ENCODE assay signal across 7 mouse cellular contexts in genomic region chr4:119359196-119359971, GRCm38 (mm10). TPM values are rescaled to one million over a fixed set of nuclear protein-coding genes. Genes with fewer than 3 reads are reported as not detected.
A peak's percentile ranks its signal among the peaks of the same experiment; 100 is the strongest.
DNase-seq lines count a peak whose midpoint lies in the region; ATAC-seq and TF ChIP-seq lines count a peak whose summit lies in the region.

No protein-coding gene starts in this region.

- no peaks in the 10 kb centered on the region for H3K36me3 ChIP-seq in limb, embryonic 15.5 days

- H3K9ac ChIP-seq in limb, embryonic 15.5 days = peak overlapping the region; percentile 35

- WGBS in limb, embryonic 15.5 days = 4% methylated on average over 30 of the region's 30 CpGs

- peak overlapping the region; percentile 63 for H3K4me2 ChIP-seq in limb, embryonic 15.5 days

- TF ChIP-seq CTCF in cortical plate, adult 2 months (IDR thresholded peaks at IDR 0.05; ENCODE audit: extremely low read depth, insufficient read depth, low read length) = no peak

- no peak; the same call in 1 of the 2 replicates for ATAC-seq in limb, embryonic 15.5 days (ENCODE audit: insufficient number of reproducible peaks, low FRiP score, low TSS enrichment, low read depth)
- ATAC-seq in neutrophil, adult 5-6 weeks (ENCODE audit: extremely low read depth, insufficient number of reproducible peaks, low FRiP score, poor library complexity, severe bottlenecking) = 0 out of 2 replicates have a peak, but pooled peaks have one; percentile 19

- H3K4me1 ChIP-seq in cortical plate, adult 2 months (ENCODE audit: control insufficient read depth, insufficient read depth, low read length) = no peaks in the 10 kb centered on the region
- peaks cover 3% of the 10 kb centered on the region; the same call in 1 of the 2 replicates for H3K4me1 ChIP-seq in limb, embryonic 15.5 days

- H3K4me3 ChIP-seq in cortical plate, adult 2 months (ENCODE audit: insufficient read depth, low read length) = peak overlapping the region; percentile 7; the same call in 1 of the 2 replicates
- peak overlapping the region; percentile 41 for H3K4me3 ChIP-seq in limb, embryonic 15.5 days

- DNase-seq in urinary bladder, adult 2 months (ENCODE audit: low spot score) = peak; percentile 21
- no peak for DNase-seq in urinary bladder, postnatal 4 days (ENCODE audit: low spot score in 2 of 2)
- peak; percentile 16 for DNase-seq in heart, postnatal 4 days
- no peak for DNase-seq in cerebellum, adult 11 months

- H3K27ac ChIP-seq in cortical plate, adult 2 months (ENCODE audit: insufficient read depth, low read length) = no peak overlapping the region
- H3K27ac ChIP-seq in limb, embryonic 15.5 days = peak overlapping the region; percentile 61; the same call in 1 of the 2 replicates

- no peak for TF ChIP-seq POLR2A in cortical plate, adult 2 months (IDR thresholded peaks at IDR 0.05; ENCODE audit: extremely low read depth, insufficient read depth, low read length)

- H3K27me3 ChIP-seq in limb, embryonic 15.5 days = no peaks in the 10 kb centered on the region

- no peaks in the 10 kb centered on the region for H3K9me3 ChIP-seq in limb, embryonic 15.5 days

RNA-seq across cellular contexts. Expression of gene Ppih, which starts 39.0 kb away (rescaled TPM):
- 21.0 and 28.4 TPM in 2 replicates for polyA plus RNA-seq in urinary bladder, adult 2 months (2012; rRNA removed)
- polyA plus RNA-seq in cortical plate, adult 2 months (2012; rRNA removed) = 21.6 and 24.5 TPM in 2 replicates
- 10 to 100 TPM; 18.4 to 23.0 TPM for total RNA-seq in heart, postnatal 4 days (2021)
- polyA plus RNA-seq in limb, embryonic 15.5 days (2015; fragmentation: Nextera tagmentation; extraction: Ambion mirVana) = 72.6 and 74.8 TPM in 2 replicates
- 23.7 and 27.5 TPM in 2 replicates for total RNA-seq in neutrophil, adult 5-6 weeks (2017)

RNA-seq across cellular contexts. Expression of gene Ccdc30, which starts 55.9 kb away (rescaled TPM):
- polyA plus RNA-seq in urinary bladder, adult 2 months (2012; rRNA removed) = 0.98 and 1.7 TPM in 2 replicates
- 15.1 and 15.3 TPM in 2 replicates for polyA plus RNA-seq in cortical plate, adult 2 months (2012; rRNA removed)
- total RNA-seq in heart, postnatal 4 days (2021) = 1 to 10 TPM in 1 of 2 experiments, under 1 TPM in 1; 0.99 to 1.4 TPM
- 3.1 and 5.8 TPM in 2 replicates for polyA plus RNA-seq in limb, embryonic 15.5 days (2015; fragmentation: Nextera tagmentation; extraction: Ambion mirVana)
- 0.93 and 2.5 TPM in 2 replicates for total RNA-seq in neutrophil, adult 5-6 weeks (2017)

Comparison
In these comparisons a context has a peak if more than half of its experiments do, and no peak if none do; other contexts are left out.
1. DNase-seq: peak in urinary bladder, adult 2 months (single experiment) and heart, postnatal 4 days (single experiment); none in urinary bladder, postnatal 4 days (0 of 2) and cerebellum, adult 11 months (single experiment).